Mouse (Mus musculus) liver, postnatal 0 days (tissue): Measurements from ENCODE around the gene Rtkn2.

ENCODE experiments used
- CTCF ChIP-seq: sonication (generic); IDR thresholded peaks from 2 replicates; pipeline ENCODE4 v1.5.1; 2016; ENCODE audit warnings: antibody characterized with exemption, low read depth
- EP300 ChIP-seq: IDR thresholded peaks from 2 replicates; pipeline ENCODE4 v1.6.1; 2016; ENCODE audit warnings: antibody characterized with exemption, low read depth, mild to moderate bottlenecking

GRCm38 (mm10) chr10:68003651-68004422 lies 24.5 kb downstream of the Rtkn2 start:
- TF ChIP-seq CTCF (no peak), EP300 (no peak)
